Mouse (Mus musculus): ENCODE results near the gene Smco4.

DNA sequence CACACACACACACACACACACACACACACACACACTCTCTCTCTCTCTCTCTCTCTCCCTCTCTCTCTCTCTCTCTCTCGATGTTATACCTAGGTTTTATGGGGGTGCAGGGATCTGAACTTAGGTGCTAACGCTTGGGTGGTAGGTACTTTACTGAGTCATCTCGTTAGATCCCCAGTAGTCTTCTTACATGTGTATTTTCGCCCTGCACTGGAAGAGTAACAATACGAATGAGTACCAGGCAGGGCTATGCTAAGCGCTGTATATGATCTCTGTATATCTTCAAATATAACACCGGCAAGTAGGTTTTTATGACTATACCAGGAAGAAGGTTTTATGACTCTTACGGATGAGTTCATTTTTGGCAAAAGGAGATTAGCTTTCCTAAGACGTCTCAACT lies 831 bp upstream of the Smco4 start:
- no peak for TF ChIP-seq CTCF (IDR thresholded peaks at IDR 0.05; ENCODE audit: low read depth)
- no peak for TF ChIP-seq EP300 (IDR thresholded peaks at IDR 0.05; ENCODE audit: low read depth)
